Mouse (Mus musculus): Measurements from ENCODE around the gene Mthfd1l.
A peak's percentile ranks its signal among the peaks of the same experiment; 100 is the strongest.

Gene Mthfd1l

DNA sequence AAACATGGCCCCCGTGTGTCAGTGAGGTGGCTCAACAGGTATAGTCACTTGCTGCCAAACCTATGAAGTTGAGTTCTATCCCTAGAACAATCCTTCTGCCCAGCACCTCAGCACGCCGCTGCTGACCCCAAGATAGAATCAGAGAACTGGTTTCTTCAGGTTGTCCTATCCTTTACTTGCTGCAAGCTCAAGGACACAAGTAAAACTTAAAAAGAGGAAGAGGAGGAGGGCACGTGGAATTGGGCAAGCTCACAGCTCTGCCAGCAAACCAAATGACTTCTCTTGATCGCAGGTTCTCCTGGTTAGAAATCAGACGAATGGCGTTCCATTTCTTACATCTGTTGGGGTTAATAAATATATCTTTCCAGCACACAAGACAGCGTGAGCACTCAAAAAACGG is 681 bp upstream of the Mthfd1l start:
- TF ChIP-seq NANOG (IDR thresholded peaks at IDR 0.05; ENCODE audit: borderline replicate concordance, low read length) (no peak), POU5F1 (IDR thresholded peaks at IDR 0.05; ENCODE audit: borderline replicate concordance, low read length) (no peak), CTCF (conservative IDR thresholded peaks at IDR 0.05; ENCODE audit: low read length) (no peak)
- Histone ChIP-seq H3K4me3 (replicated peaks; ENCODE audit: low read length) (peak overlapping the region; percentile 97), H3K4me1 (replicated peaks; ENCODE audit: low read depth, low read length) (peaks cover 47% of the 10 kb centered on the region), H3K9me3 (ENCODE audit: low read length) (no peaks in the 10 kb centered on the region), H3K27me3 (ENCODE audit: insufficient read depth, low read length) (no peaks in the 10 kb centered on the region), H3K36me3 (ENCODE audit: insufficient read depth, low read length) (peaks cover 14% of the 10 kb centered on the region; the same call in 1 of the 2 replicates)

DNA sequence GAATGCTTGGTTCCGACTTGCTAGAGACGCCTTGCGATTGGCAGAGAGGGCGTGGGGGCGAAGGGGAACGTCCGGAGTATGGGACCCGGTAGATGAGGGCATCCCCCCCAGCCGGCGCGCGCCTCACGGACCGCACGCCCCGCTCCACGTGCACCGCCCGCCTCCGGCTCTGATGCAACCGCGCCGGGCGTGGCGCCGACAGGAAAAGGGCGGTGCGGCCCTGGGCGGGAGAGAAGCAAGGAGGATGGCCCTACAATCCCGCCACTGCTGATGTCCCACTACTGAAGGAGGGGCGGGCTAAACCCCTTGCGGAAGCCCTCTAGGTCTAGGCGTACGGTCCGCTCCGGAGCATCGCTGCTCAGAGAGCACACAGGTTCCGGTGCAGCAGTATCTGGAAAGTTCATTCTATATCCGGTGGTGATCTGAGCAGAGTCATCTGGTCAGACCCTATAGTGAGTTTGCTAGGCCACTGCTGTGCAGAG is 712 bp downstream of the Mthfd1l start:
- TF ChIP-seq NANOG (IDR thresholded peaks at IDR 0.05; ENCODE audit: borderline replicate concordance, low read length) (no peak), POU5F1 (IDR thresholded peaks at IDR 0.05; ENCODE audit: borderline replicate concordance, low read length) (no peak), CTCF (conservative IDR thresholded peaks at IDR 0.05; ENCODE audit: low read length) (no peak)
- peak overlapping the region; percentile 97 for H3K4me3 ChIP-seq (replicated peaks; ENCODE audit: low read length)
- no peaks in the 10 kb centered on the region for H3K27me3 ChIP-seq (ENCODE audit: insufficient read depth, low read length)
- H3K4me1 ChIP-seq (replicated peaks; ENCODE audit: low read depth, low read length) = peaks cover 60% of the 10 kb centered on the region
- no peaks in the 10 kb centered on the region for H3K9me3 ChIP-seq (ENCODE audit: low read length)
- peaks cover 23% of the 10 kb centered on the region for H3K36me3 ChIP-seq (ENCODE audit: insufficient read depth, low read length)

DNA sequence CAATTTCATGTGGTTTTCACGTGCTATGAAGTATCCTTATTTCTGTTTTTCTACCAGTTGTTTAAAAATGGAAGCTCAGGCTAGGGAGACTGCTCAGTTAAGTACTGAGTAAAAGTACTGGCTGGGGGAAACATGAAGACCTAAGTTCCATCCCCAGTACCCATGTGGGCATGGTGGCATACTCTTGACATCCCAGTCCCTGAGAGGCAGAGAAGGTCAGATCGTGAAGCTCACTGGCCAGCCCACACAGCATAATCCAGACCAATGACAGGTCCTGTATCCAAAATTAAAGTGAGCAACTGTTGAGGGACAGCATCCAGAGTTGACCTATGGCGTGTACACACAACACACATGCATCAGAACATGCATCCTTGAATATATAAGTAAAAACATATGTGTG is 1.5 kb downstream of the Mthfd1l start:
- Histone ChIP-seq H3K9me3 (ENCODE audit: low read length) (peaks cover 6% of the 10 kb centered on the region), H3K36me3 (ENCODE audit: insufficient read depth, low read length) (peaks cover 31% of the 10 kb centered on the region), H3K4me1 (replicated peaks; ENCODE audit: low read depth, low read length) (peaks cover 60% of the 10 kb centered on the region), H3K27me3 (ENCODE audit: insufficient read depth, low read length) (no peaks in the 10 kb centered on the region), H3K4me3 (replicated peaks; ENCODE audit: low read length) (peak overlapping the region; percentile 97)
- TF ChIP-seq NANOG (IDR thresholded peaks at IDR 0.05; ENCODE audit: borderline replicate concordance, low read length) (no peak), CTCF (conservative IDR thresholded peaks at IDR 0.05; ENCODE audit: low read length) (no peak), POU5F1 (IDR thresholded peaks at IDR 0.05; ENCODE audit: borderline replicate concordance, low read length) (no peak)

DNA sequence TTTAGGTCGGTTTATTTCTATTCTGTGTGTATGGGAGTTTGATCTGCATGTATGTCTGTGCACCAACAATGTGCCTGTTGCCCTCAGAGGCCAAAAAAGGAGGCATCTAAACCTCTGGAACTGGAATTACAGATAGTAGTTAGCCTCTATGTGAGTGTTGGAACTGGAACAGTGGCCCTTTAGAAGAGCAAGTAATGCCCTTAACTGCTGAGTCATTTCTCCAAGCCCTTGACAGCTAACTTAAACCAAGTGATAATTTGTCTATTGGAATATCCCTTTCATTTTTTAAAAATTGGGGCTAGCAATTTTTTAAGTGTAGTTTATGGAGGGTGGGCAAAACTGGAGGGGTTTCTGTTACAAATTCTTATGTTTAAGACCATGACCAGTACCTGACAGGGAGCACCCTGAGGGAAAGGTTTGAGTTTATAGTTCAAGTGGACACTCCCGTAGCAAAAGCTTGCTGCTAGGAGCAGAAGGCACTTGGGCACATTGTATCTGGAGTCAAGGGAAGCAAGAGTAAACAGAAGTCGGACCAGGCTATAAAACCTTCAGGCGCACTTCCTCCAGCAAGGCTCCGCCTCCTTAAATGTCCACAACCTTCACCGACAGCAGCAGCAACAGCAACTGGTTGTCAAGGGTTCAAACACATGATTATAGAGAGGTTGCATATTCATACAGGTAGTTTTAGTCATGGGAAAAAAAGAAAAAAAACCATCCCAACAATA is 3.1 kb downstream of the Mthfd1l start:
- H3K9me3 ChIP-seq (ENCODE audit: low read length) = peaks cover 15% of the 10 kb centered on the region
- H3K27me3 ChIP-seq (ENCODE audit: insufficient read depth, low read length) = no peaks in the 10 kb centered on the region

DNA sequence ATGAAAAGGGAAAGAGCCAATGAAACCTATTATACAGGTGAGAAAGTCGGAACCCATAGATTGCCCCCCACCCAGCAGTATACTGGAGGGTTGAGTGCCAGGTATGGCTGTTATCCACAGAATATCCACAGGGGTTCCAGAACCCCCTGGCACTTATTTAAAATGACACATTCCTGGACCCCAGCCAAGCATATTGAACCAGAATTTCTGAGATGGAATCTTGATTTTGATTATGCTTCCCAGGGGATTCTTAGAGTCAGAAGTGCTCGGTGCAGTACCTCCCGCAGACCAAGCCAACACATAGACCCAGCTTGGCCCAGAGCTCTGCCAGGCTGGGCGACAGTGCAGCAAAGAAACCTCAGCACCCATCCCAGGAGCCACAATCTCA is 3.7 kb downstream of the Mthfd1l start:
- Histone ChIP-seq H3K4me1 (replicated peaks; ENCODE audit: low read depth, low read length) (peaks cover 59% of the 10 kb centered on the region), H3K36me3 (ENCODE audit: insufficient read depth, low read length) (peaks cover 53% of the 10 kb centered on the region), H3K27me3 (ENCODE audit: insufficient read depth, low read length) (no peaks in the 10 kb centered on the region), H3K4me3 (replicated peaks; ENCODE audit: low read length) (peak overlapping the region; percentile 97; the same call in 1 of the 2 replicates), H3K9me3 (ENCODE audit: low read length) (peaks cover 15% of the 10 kb centered on the region)
- TF ChIP-seq NANOG (IDR thresholded peaks at IDR 0.05; ENCODE audit: borderline replicate concordance, low read length) (no peak), CTCF (conservative IDR thresholded peaks at IDR 0.05; ENCODE audit: low read length) (no peak), POU5F1 (IDR thresholded peaks at IDR 0.05; ENCODE audit: borderline replicate concordance, low read length) (no peak)

More for the DNA sequence above, 3.1 kb downstream of the Mthfd1l start:
- Histone ChIP-seq H3K4me3 (replicated peaks; ENCODE audit: low read length) (peak overlapping the region; percentile 97), H3K36me3 (ENCODE audit: insufficient read depth, low read length) (peaks cover 48% of the 10 kb centered on the region), H3K4me1 (replicated peaks; ENCODE audit: low read depth, low read length) (peaks cover 60% of the 10 kb centered on the region)
- TF ChIP-seq NANOG (IDR thresholded peaks at IDR 0.05; ENCODE audit: borderline replicate concordance, low read length) (no peak), POU5F1 (IDR thresholded peaks at IDR 0.05; ENCODE audit: borderline replicate concordance, low read length) (no peak), CTCF (conservative IDR thresholded peaks at IDR 0.05; ENCODE audit: low read length) (no peak)

DNA sequence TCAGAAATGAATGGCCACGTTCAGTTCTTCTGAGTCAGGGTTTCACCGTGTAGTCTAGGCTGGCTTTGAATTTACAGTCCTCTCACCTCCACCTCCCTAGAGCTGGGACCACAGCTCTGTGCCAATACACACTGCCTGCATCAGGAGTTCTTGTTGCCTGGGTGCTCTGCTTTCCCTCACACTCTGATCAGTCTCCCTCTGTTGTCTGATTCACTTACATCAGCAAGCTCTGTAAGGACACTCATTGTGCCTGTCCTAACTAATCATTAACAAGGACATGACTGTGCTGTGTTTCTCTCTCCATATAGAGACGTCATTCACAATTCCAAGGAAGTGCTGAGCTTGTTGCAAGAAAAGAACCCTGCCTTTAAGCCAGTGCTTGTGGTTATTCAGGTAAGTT is 5.4 kb downstream of the Mthfd1l start:
- Histone ChIP-seq H3K27me3 (ENCODE audit: insufficient read depth, low read length) (no peaks in the 10 kb centered on the region), H3K9me3 (ENCODE audit: low read length) (peaks cover 15% of the 10 kb centered on the region), H3K36me3 (ENCODE audit: insufficient read depth, low read length) (peaks cover 70% of the 10 kb centered on the region), H3K4me3 (replicated peaks; ENCODE audit: low read length) (no peak overlapping the region), H3K4me1 (replicated peaks; ENCODE audit: low read depth, low read length) (peaks cover 46% of the 10 kb centered on the region)
- TF ChIP-seq POU5F1 (IDR thresholded peaks at IDR 0.05; ENCODE audit: borderline replicate concordance, low read length) (no peak), CTCF (conservative IDR thresholded peaks at IDR 0.05; ENCODE audit: low read length) (no peak), NANOG (IDR thresholded peaks at IDR 0.05; ENCODE audit: borderline replicate concordance, low read length) (no peak)

DNA sequence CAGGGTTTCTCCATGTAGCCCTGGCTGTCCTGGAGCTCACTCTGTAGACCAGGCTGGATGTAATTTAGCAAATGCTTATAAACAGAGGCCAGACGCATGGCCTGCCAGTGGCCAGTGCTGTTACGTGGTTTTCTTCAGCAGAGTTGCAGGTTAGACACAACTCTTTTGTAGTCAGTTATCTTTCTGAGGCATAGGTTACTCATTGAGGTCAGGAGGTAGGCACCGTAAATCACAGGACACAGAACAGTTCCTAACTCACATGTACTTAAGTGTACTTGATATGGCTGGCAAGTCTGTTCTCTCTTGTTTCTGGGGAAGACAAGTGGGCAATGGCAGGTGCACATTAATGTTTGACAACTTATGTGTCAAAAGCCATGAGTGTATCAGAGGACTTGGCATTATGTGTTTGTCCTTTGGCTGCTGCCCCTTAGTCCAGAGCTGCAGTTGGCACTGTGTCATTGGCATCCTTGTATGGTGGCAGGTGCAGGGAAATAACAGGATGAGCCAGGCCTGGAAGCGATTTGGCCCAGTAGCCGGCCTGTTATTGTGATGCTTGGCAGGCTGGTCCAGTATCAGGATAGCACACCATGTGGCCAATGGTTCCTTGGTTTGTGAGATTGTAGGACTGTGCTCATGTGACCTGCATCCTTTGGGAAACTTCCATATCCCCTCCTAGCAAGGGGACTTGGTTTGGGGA is 6.0 kb downstream of the Mthfd1l start:
- peaks cover 45% of the 10 kb centered on the region for H3K4me1 ChIP-seq (replicated peaks; ENCODE audit: low read depth, low read length)
- no peak overlapping the region for H3K4me3 ChIP-seq (replicated peaks; ENCODE audit: low read length)
- no peaks in the 10 kb centered on the region for H3K27me3 ChIP-seq (ENCODE audit: insufficient read depth, low read length)
- H3K9me3 ChIP-seq (ENCODE audit: low read length) = peaks cover 15% of the 10 kb centered on the region
- no peak for TF ChIP-seq NANOG (IDR thresholded peaks at IDR 0.05; ENCODE audit: borderline replicate concordance, low read length)
- TF ChIP-seq POU5F1 (IDR thresholded peaks at IDR 0.05; ENCODE audit: borderline replicate concordance, low read length) = no peak
- no peak for TF ChIP-seq CTCF (conservative IDR thresholded peaks at IDR 0.05; ENCODE audit: low read length)
- H3K36me3 ChIP-seq (ENCODE audit: insufficient read depth, low read length) = peaks cover 76% of the 10 kb centered on the region

DNA sequence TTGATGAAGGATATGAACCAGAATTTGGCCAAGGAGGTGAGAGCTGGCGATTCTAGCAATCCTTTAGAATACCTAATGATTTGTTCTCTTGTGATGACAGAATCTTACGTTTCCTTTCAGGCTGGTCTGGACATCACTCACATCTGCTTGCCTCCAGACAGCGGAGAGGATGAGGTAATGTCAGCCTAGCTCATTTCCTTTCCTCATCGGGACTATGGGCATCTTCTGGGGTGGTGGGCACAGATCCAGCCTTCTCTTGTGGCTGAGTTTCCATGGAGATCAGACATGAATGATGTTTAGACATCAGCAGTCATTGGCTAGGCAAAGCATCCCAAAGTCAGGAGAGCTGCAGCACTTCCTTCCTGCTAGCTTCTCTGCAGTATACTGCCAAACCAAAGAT is 7.3 kb downstream of the Mthfd1l start:
- Histone ChIP-seq H3K27me3 (ENCODE audit: insufficient read depth, low read length) (no peaks in the 10 kb centered on the region), H3K9me3 (ENCODE audit: low read length) (peaks cover 15% of the 10 kb centered on the region), H3K4me3 (replicated peaks; ENCODE audit: low read length) (no peak overlapping the region), H3K4me1 (replicated peaks; ENCODE audit: low read depth, low read length) (peaks cover 32% of the 10 kb centered on the region), H3K36me3 (ENCODE audit: insufficient read depth, low read length) (peaks cover 81% of the 10 kb centered on the region)
- TF ChIP-seq CTCF (conservative IDR thresholded peaks at IDR 0.05; ENCODE audit: low read length) (no peak), POU5F1 (IDR thresholded peaks at IDR 0.05; ENCODE audit: borderline replicate concordance, low read length) (no peak), NANOG (IDR thresholded peaks at IDR 0.05; ENCODE audit: borderline replicate concordance, low read length) (no peak)
